In the genomic region with DNA sequence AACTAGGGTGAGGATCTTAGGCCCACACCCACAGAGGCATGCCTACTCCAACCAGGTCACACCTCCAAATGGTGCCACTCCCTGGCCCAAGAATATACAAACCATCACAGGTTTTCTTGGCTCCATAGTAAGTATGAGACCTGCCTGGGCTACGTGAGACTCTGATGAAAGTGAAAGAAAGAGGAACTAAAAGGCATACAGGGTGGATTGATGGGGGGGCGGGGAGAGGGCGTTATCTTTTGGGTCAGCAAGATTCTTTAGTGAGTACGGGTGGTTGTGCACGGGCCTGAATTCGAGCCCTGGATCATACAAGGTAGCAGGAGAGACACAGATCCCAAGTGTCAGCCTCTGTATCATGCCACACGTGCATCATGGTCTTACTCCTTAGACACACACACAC, we compare ENCODE assay signal across 23 mouse cellular contexts. TPM values are rescaled to one million over a fixed set of nuclear protein-coding genes. Genes with fewer than 3 reads are reported as not detected.
A peak's percentile ranks its signal among the peaks of the same experiment; 100 is the strongest.
DNase-seq lines count a peak whose midpoint lies in the region; ATAC-seq and TF ChIP-seq lines count a peak whose summit lies in the region.
"Had no signal": no experiment of that assay in that cellular context is flagged by ENCODE, and none has a peak within 500 bp of the region (broad histone marks: within the 10 kb centered on the region; RNA-seq: fewer than 3 reads in every experiment).

No protein-coding gene starts in this region.

- no peak for TF ChIP-seq CTCF in MEL (IDR thresholded peaks at IDR 0.05 in 2 of 3, conservative IDR thresholded peaks at IDR 0.05 in 1 of 3; ENCODE audit: control insufficient read depth in 1 of 3, insufficient read depth in 1 of 3, low read depth in 2 of 3, low read length in 3 of 3, poor library complexity in 1 of 3, severe bottlenecking in 1 of 3)

- 95% methylated on average over 7 of the region's 7 CpGs for WGBS in forebrain, embryonic 14.5 days

- peak; percentile 51; the same call in 1 of the 2 replicates for ATAC-seq in granulocyte monocyte progenitor cell, adult 5-6 weeks (replicated peaks; ENCODE audit: poor library complexity, severe bottlenecking)
- ATAC-seq in forebrain, embryonic 14.5 days: no peak
- ATAC-seq: CD4-positive, CD25-positive, alpha-beta regulatory T cell, adult 4 months; forebrain, embryonic 13.5 days; forebrain, embryonic 16.5 days had no signal

- H3K27ac ChIP-seq in MEL (ENCODE audit: control insufficient read depth, low read depth, low read length): no peak overlapping the region
- H3K27ac ChIP-seq in forebrain, embryonic 14.5 days (ENCODE audit: low read depth, low read length): no peak overlapping the region
- H3K27ac ChIP-seq: embryonic facial prominence, embryonic 13.5 days; embryonic facial prominence, embryonic 15.5 days; forebrain, embryonic 10.5 days; forebrain, embryonic 13.5 days had no signal

- no peaks in the 10 kb centered on the region for H3K27me3 ChIP-seq in MEL (ENCODE audit: control insufficient read depth in 1 of 2, insufficient read depth in 2 of 2, low read length in 2 of 2)
- no peaks in the 10 kb centered on the region for H3K27me3 ChIP-seq in forebrain, embryonic 14.5 days (replicated peaks; ENCODE audit: control insufficient read depth, insufficient read depth, low read length)
- H3K27me3 ChIP-seq: embryonic facial prominence, embryonic 13.5 days; embryonic facial prominence, embryonic 15.5 days; forebrain, embryonic 13.5 days had no signal

- no peak overlapping the region for H3K4me3 ChIP-seq in MEL (ENCODE audit: control insufficient read depth in 1 of 2, insufficient read depth in 1 of 2, low read depth in 2 of 2, low read length in 2 of 2)
- no peak overlapping the region for H3K4me3 ChIP-seq in forebrain, embryonic 14.5 days (ENCODE audit: low read depth, low read length)
- H3K4me3 ChIP-seq: embryonic facial prominence, embryonic 13.5 days; embryonic facial prominence, embryonic 15.5 days; erythroblast, embryonic 14.5 days; forebrain, embryonic 10.5 days; forebrain, embryonic 13.5 days had no signal

- no peak for TF ChIP-seq RAD21 in MEL (IDR thresholded peaks at IDR 0.05; ENCODE audit: low read depth, low read length)

- peak; percentile 10 for DNase-seq in MEL (ENCODE audit: low read depth, low spot score)
- no peak for DNase-seq in forebrain, embryonic 14.5 days (ENCODE audit: low spot score)
- DNase-seq in cerebellum, adult 9-10 months: no peak
- no peak for DNase-seq in ovary, postnatal 14 days (ENCODE audit: low spot score)
- DNase-seq: adrenal gland, adult 2 months; adrenal gland, postnatal 10 days; adrenal gland, postnatal 25 days; B cell, adult 2 months; cerebellum, adult 11 months; cerebellum, adult 18-20 months; cerebellum, adult 8-10 months; cerebellum, postnatal 10 days; cerebellum, postnatal 25 days; embryo, embryonic 11 days had no signal

- TF ChIP-seq POLR2A in MEL (IDR thresholded peaks at IDR 0.05; ENCODE audit: control insufficient read depth in 1 of 2, insufficient read depth in 1 of 2, low read depth in 1 of 2, low read length in 2 of 2, poor library complexity in 1 of 2): no peak

- H3K79me2 ChIP-seq in MEL (ENCODE audit: control insufficient read depth, insufficient read depth, low read length, poor library complexity): no peaks in the 10 kb centered on the region

- no peak for TF ChIP-seq EP300 in MEL (IDR thresholded peaks at IDR 0.05; ENCODE audit: low read depth in 1 of 2, low read length in 2 of 2)

- H3K4me2 ChIP-seq in forebrain, embryonic 14.5 days (ENCODE audit: low read length): no peak overlapping the region
- H3K4me2 ChIP-seq: embryonic facial prominence, embryonic 13.5 days; embryonic facial prominence, embryonic 15.5 days; forebrain, embryonic 13.5 days had no signal

- H3K4me1 ChIP-seq in MEL (ENCODE audit: control insufficient read depth in 1 of 2, insufficient read depth in 2 of 2, low read length in 2 of 2): no peaks in the 10 kb centered on the region
- H3K4me1 ChIP-seq in forebrain, embryonic 14.5 days (ENCODE audit: control insufficient read depth, insufficient read depth, low read length): 0 out of 2 replicates have a peak, but pooled peaks cover 5% of the 10 kb centered on the region

- H3K36me3 ChIP-seq in MEL (ENCODE audit: control insufficient read depth in 1 of 2, insufficient read depth in 2 of 2, low read length in 2 of 2): no peaks in the 10 kb centered on the region
- no peaks in the 10 kb centered on the region for H3K36me3 ChIP-seq in forebrain, embryonic 14.5 days (ENCODE audit: control insufficient read depth, insufficient read depth, low read length)
- H3K36me3 ChIP-seq: embryonic facial prominence, embryonic 13.5 days; embryonic facial prominence, embryonic 15.5 days; forebrain, embryonic 10.5 days; G1E had no signal

- no peaks in the 10 kb centered on the region for H3K9me3 ChIP-seq in MEL (replicated peaks; ENCODE audit: insufficient read depth, low read length)
- H3K9me3 ChIP-seq in forebrain, embryonic 14.5 days (replicated peaks; ENCODE audit: control insufficient read depth, low read length): no peaks in the 10 kb centered on the region
- H3K9me3 ChIP-seq: embryonic facial prominence, embryonic 13.5 days; embryonic facial prominence, embryonic 15.5 days; forebrain, embryonic 10.5 days; forebrain, embryonic 13.5 days had no signal

- no peak overlapping the region for H3K9ac ChIP-seq in MEL (ENCODE audit: control insufficient read depth, low read depth, low read length, poor library complexity, severe bottlenecking)
- H3K9ac ChIP-seq in forebrain, embryonic 14.5 days (ENCODE audit: low read length): no peak overlapping the region
- H3K9ac ChIP-seq: embryonic facial prominence, embryonic 13.5 days; embryonic facial prominence, embryonic 15.5 days; forebrain, embryonic 13.5 days had no signal

TF ChIP-seq in MEL, 35 proteins besides CTCF, POLR2A, EP300 and RAD21:
- TF ChIP-seq NRF1 (IDR thresholded peaks at IDR 0.05; ENCODE audit: insufficient read depth, low read depth, low read length, poor library complexity, severe bottlenecking) (no peak), UBTF (IDR thresholded peaks at IDR 0.05; ENCODE audit: borderline replicate concordance, insufficient read depth, low read depth, low read length) (no peak), MYB (IDR thresholded peaks at IDR 0.05; ENCODE audit: low read depth, low read length) (no peak), POLR2AphosphoS5 (IDR thresholded peaks at IDR 0.05; ENCODE audit: borderline replicate concordance, low read depth, low read length) (no peak), KAT2A (conservative IDR thresholded peaks at IDR 0.05; ENCODE audit: low read depth, low read length) (no peak), USF1 (IDR thresholded peaks at IDR 0.05; ENCODE audit: low read depth, low read length) (no peak), HCFC1 (IDR thresholded peaks at IDR 0.05; ENCODE audit: low read depth, low read length) (no peak), SMC3 (IDR thresholded peaks at IDR 0.05; ENCODE audit: low read depth, low read length) (no peak), TBP (IDR thresholded peaks at IDR 0.05; ENCODE audit: low read depth, low read length) (no peak)
TF ChIP-seq in MEL: peak in this region for 0.

RNA-seq across cellular contexts. Expression of gene Mafb, which starts 57.6 kb away (rescaled TPM):
- not detected in 2 replicates for total RNA-seq in MEL (2012; rRNA removed)
- polyA plus RNA-seq in MEL (2012; ENCODE audit: insufficient read depth in 1 of 2, insufficient read length in 2 of 2, low read depth in 1 of 2, low replicate concordance in 2 of 2, missing spikeins in 1 of 2): not detected
- total RNA-seq in granulocyte monocyte progenitor cell, adult 5-6 weeks (2014; fragmentation: Nextera tagmentation): not detected in 2 replicates
- total RNA-seq in granulocyte monocyte progenitor cell, adult 5-6 weeks (2017): 0.39 TPM in 1 of 2 replicates, not detected in the other
- polyA plus RNA-seq in forebrain, embryonic 14.5 days (2014; fragmentation: Nextera tagmentation; extraction: Ambion mirVana): 6.1 and 8.3 TPM in 2 replicates
- polyA plus RNA-seq: G1E had no signal
